ENCODE assay signal across 12 mouse cellular contexts in the genomic region with DNA sequence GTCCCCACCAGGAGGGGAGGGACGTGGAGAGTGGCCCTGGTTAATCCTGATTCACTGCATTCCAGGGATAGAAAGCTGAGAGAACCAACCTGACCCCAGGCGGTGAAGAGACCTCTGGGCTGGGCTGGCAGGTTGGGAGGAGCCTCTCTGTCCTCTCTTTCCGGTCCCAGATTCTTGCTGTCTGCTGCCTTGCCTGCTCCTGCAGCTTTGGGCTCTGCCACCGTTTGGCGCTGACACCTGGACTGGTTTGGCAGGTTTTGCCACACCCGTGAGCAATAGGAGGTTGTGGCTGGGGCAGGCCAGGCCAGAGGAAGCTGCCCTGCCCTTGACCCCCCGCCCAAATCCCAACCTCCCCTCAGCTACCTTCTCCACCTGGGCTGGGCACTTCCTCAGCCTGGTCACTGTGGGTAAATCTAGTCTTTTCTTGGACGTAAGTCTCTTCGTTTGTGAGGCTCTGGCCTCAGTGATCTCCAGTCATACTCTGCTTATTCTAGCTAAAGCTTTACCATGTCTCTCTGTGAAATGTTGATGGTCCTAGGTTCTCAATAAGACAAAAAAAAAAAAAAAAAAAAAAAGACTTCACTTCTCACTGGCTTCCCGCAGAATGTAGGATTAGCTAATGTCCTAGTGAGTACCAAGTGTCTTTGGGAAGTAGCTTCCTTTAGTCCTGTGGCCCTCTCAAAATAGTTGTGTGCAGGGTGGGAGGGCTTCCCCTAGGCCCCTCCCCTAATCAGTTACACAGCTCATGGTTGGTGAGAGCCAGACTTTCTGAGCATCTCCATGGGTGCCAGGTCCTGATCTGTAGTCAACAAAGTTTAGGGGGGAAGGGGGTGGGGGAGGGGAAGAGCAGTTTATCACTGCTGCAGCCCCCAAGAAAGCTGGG. TPM values are rescaled to one million over a fixed set of nuclear protein-coding genes. Genes with fewer than 3 reads are reported as not detected.
DNase-seq lines count a peak whose midpoint lies in the region; ATAC-seq lines count a peak whose summit lies in the region.
"Had no signal": no experiment of that assay in that cellular context is flagged by ENCODE, and none has a peak within 500 bp of the region (broad histone marks: within the 10 kb centered on the region; RNA-seq: fewer than 3 reads in every experiment).

No protein-coding gene starts in this region.

- peaks cover 6% of the 10 kb centered on the region; the same call in 1 of the 2 replicates for H3K4me1 ChIP-seq in kidney, embryonic 16.5 days (ENCODE audit: insufficient read depth, low read length)
- H3K4me1 ChIP-seq: hindbrain, embryonic 15.5 days had no signal

- peaks cover 8% of the 10 kb centered on the region for H3K36me3 ChIP-seq in kidney, embryonic 16.5 days (ENCODE audit: insufficient read depth, low read length)

- no peaks in the 10 kb centered on the region for H3K27me3 ChIP-seq in kidney, embryonic 16.5 days (ENCODE audit: insufficient read depth, low read length)
- H3K27me3 ChIP-seq: hindbrain, embryonic 15.5 days; midbrain, embryonic 12.5 days had no signal

- H3K4me3 ChIP-seq in kidney, embryonic 16.5 days (ENCODE audit: low read length): no peak overlapping the region
- H3K4me3 ChIP-seq: erythroblast, embryonic 14.5 days; hindbrain, embryonic 15.5 days; midbrain, embryonic 12.5 days had no signal

- no peak overlapping the region for H3K4me2 ChIP-seq in kidney, embryonic 16.5 days (replicated peaks; ENCODE audit: low read depth, low read length)
- H3K4me2 ChIP-seq: hindbrain, embryonic 15.5 days; midbrain, embryonic 12.5 days had no signal

- no peaks in the 10 kb centered on the region for H3K9me3 ChIP-seq in kidney, embryonic 16.5 days (ENCODE audit: low read length)
- H3K9me3 ChIP-seq: hindbrain, embryonic 15.5 days; midbrain, embryonic 12.5 days had no signal

- intact Hi-C loops in left cerebral cortex, postnatal 14 days (cut with DNase I): no loop called here

- DNase-seq in R1 (ENCODE audit: low read depth, low spot score): peak; percentile 96
- peak; percentile 38 for DNase-seq in embryo, embryonic 11 days
- DNase-seq in lung, postnatal 14 days: peak; percentile 66
- DNase-seq in testis, postnatal 10 days (ENCODE audit: low spot score): no peak
- DNase-seq in left cerebral cortex, postnatal 14 days (ENCODE audit: low spot score in 2 of 2): no peak
- no peak for DNase-seq in frontal cortex, postnatal 14 days (ENCODE audit: low spot score in 2 of 2)
- DNase-seq: retina, postnatal 1 day had no signal

- peak overlapping the region; percentile 80 for H3K27ac ChIP-seq in kidney, embryonic 16.5 days (ENCODE audit: low read length)
- H3K27ac ChIP-seq: hindbrain, embryonic 15.5 days; midbrain, embryonic 12.5 days had no signal

- no peak overlapping the region for H3K9ac ChIP-seq in kidney, embryonic 16.5 days (replicated peaks; ENCODE audit: low read length)
- H3K9ac ChIP-seq: hindbrain, embryonic 15.5 days; midbrain, embryonic 12.5 days had no signal

- 22% methylated on average over 10 of the region's 10 CpGs for WGBS in kidney, embryonic 16.5 days

- peak; percentile 76 for ATAC-seq in kidney, embryonic 16.5 days (ENCODE audit: low FRiP score, low TSS enrichment)
- no peak for ATAC-seq in activated CD4-positive, CD25-positive, alpha-beta regulatory T cell, adult 4 months

RNA-seq across cellular contexts. Expression of gene Epb41l1, which starts 26.9 kb away (rescaled TPM):
- 2.1 and 2.5 TPM in 2 replicates for polyA plus RNA-seq in kidney, embryonic 16.5 days (2015; fragmentation: Nextera tagmentation; extraction: Ambion mirVana)
- under 1 TPM; 0.19 to 0.24 TPM for polyA plus RNA-seq in activated CD4-positive, CD25-positive, alpha-beta regulatory T cell, adult 4 months (2017; shearing (Covaris generic))
- 100 to 1,000 TPM; 304 to 328 TPM for total RNA-seq in left cerebral cortex, postnatal 14 days (2021)

Comparison
In these comparisons a context has a peak if more than half of its experiments do, and no peak if none do; other contexts are left out.
1. DNase-seq: peak in R1 (single experiment), embryo, embryonic 11 days (single experiment) and lung, postnatal 14 days (single experiment); none in testis, postnatal 10 days (single experiment), left cerebral cortex, postnatal 14 days (0 of 2) and frontal cortex, postnatal 14 days (0 of 2).